ENCODE assay signal across 16 mouse cellular contexts in genomic region chr2:64325499-64325898, GRCm38 (mm10).
DNase-seq lines count a peak whose midpoint lies in the region; ATAC-seq and TF ChIP-seq lines count a peak whose summit lies in the region.
"Had no signal": no experiment of that assay in that cellular context is flagged by ENCODE, and none has a peak within 500 bp of the region (broad histone marks: within the 10 kb centered on the region; RNA-seq: fewer than 3 reads in every experiment).

No protein-coding gene starts in this region.

- no peaks in the 10 kb centered on the region for H3K27me3 ChIP-seq in cerebellum, adult 2 months (ENCODE audit: control insufficient read depth, insufficient read depth, low read length)
- H3K27me3 ChIP-seq in neural tube, embryonic 15.5 days (replicated peaks), result no peaks in the 10 kb centered on the region

- no peak for TF ChIP-seq POLR2A in cerebellum, adult 2 months (IDR thresholded peaks at IDR 0.05; ENCODE audit: borderline replicate concordance, insufficient read depth, low read length)

- no peaks in the 10 kb centered on the region for H3K9me3 ChIP-seq in neural tube, embryonic 15.5 days (replicated peaks)

- H3K36me3 ChIP-seq in neural tube, embryonic 15.5 days, result no peaks in the 10 kb centered on the region

- ATAC-seq in cerebellum, adult (ENCODE audit: insufficient number of reproducible peaks, low FRiP score, low TSS enrichment), result no peak
- no peak for ATAC-seq in neural tube, embryonic 15.5 days (ENCODE audit: low FRiP score)
- ATAC-seq: intestine, postnatal 0 days; liver, postnatal 0 days had no signal

- TF ChIP-seq CTCF in cerebellum, adult 2 months (IDR thresholded peaks at IDR 0.05; ENCODE audit: borderline replicate concordance, insufficient read depth, low read depth, low read length), result no peak

- H3K4me1 ChIP-seq in cerebellum, adult 2 months (ENCODE audit: control insufficient read depth, insufficient read depth, low read length), result no peaks in the 10 kb centered on the region
- H3K4me1 ChIP-seq in neural tube, embryonic 15.5 days, result no peaks in the 10 kb centered on the region

- DNase-seq in cerebellum, adult 2 months, result peak; percentile 4 to 6
- DNase-seq in layer of hippocampus, adult 11-12 months (ENCODE audit: low spot score), result peak; percentile 18
- no peak for DNase-seq in layer of hippocampus, adult 9-10 months (ENCODE audit: low spot score)
- DNase-seq in neural tube, embryonic 10.5 days (ENCODE audit: extremely low spot score, low spot score), result peak; percentile 15
- peak; percentile 54 for DNase-seq in retina, postnatal 1 day
- DNase-seq in adrenal gland, adult (ENCODE audit: inconsistent age in 2 of 2, low spot score in 1 of 2), result no peak
- DNase-seq: adrenal gland, postnatal 25 days; cerebellum, adult 18-20 months; heart, adult 2 months; heart, postnatal 14 days; kidney, postnatal 25 days; liver, postnatal 0 days; thymus, postnatal 25 days had no signal

- WGBS in cerebellum, adult 2 months, result 47% methylated on average over 2 of the region's 2 CpGs
- 26% methylated on average over 2 of the region's 2 CpGs for WGBS in neural tube, embryonic 15.5 days

- H3K27ac ChIP-seq in cerebellum, adult 2 months (ENCODE audit: insufficient read depth, low read length), result no peak overlapping the region
- H3K27ac ChIP-seq in neural tube, embryonic 15.5 days (replicated peaks), result no peak overlapping the region
- H3K27ac ChIP-seq: heart, adult 2 months had no signal

- H3K4me2 ChIP-seq in neural tube, embryonic 15.5 days, result no peak overlapping the region

- no peak overlapping the region for H3K9ac ChIP-seq in neural tube, embryonic 15.5 days (replicated peaks)
- H3K9ac ChIP-seq: liver, postnatal 0 days had no signal

- H3K4me3 ChIP-seq in cerebellum, adult 2 months (replicated peaks; ENCODE audit: insufficient read depth, low read depth, low read length), result no peak overlapping the region
- H3K4me3 ChIP-seq in neural tube, embryonic 15.5 days (replicated peaks), result no peak overlapping the region
- H3K4me3 ChIP-seq: heart, adult 2 months had no signal

Comparison
In these comparisons a context has a peak if more than half of its experiments do, and no peak if none do; other contexts are left out.
1. DNase-seq: peak in cerebellum, adult 2 months (2 of 2), layer of hippocampus, adult 11-12 months (single experiment), neural tube, embryonic 10.5 days (single experiment) and retina, postnatal 1 day (single experiment); none in layer of hippocampus, adult 9-10 months (single experiment) and adrenal gland, adult (0 of 2).